Mouse (Mus musculus): ENCODE measurements around the gene Dnajc14.

DNA sequence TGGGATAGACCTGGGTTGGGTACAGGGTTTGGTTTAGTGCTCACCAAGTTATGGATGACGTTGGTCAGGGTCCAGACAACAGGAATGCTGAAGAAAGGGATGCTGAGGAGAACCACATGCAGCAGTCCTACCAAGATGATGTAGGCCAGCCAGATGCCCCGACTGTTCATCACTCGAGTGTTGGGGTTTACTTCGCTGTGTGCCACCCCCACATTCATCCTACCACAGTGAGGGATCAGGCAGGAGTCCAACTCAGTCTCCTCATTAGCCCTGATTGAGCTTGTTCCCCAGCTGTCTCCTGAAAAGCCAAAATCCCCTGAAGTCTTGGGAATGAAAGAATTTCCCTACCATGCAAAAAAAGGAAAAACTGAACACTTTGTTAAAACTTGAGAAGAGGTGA, 16.4 kb downstream of the Dnajc14 start:
- TF ChIP-seq POLR2A (IDR thresholded peaks at IDR 0.05; ENCODE audit: extremely low read depth, insufficient read depth, low read length) (no peak), CTCF (IDR thresholded peaks at IDR 0.05; ENCODE audit: extremely low read depth, insufficient read depth, low read length) (no peak)

Measured in cortical plate, adult 2 months (tissue).